Mouse (Mus musculus) kidney, postnatal 0 days (tissue): ENCODE data around the gene E130116L18Rik. TPM values are rescaled to one million over a fixed set of nuclear protein-coding genes. Genes with fewer than 3 reads are reported as not detected.
A peak's percentile ranks its signal among the peaks of the same experiment; 100 is the strongest.
"Not testable (repeated sequence)": the region's sequence is repeated elsewhere in the genome, so short reads cannot be mapped to it uniquely, and the experiment has no call there.

Experiments
- ATAC-seq: fragments of 200-750 bp; cut with Nextera tagmentation; replicated peaks from 2 replicates; pipeline ENCODE4 v1.8.0; 2017; ENCODE audit warnings: low read depth, moderate number of reproducible peaks, moderate TSS enrichment, moderate library complexity; ENCODE audit not compliant: low FRiP score
- DNase-seq: peaks from one replicate; pipeline ENCODE4 v3.0.0-alpha.2; 2016; ENCODE audit warnings: low spot score
- H3K27ac ChIP-seq: fragments of 300-500 bp; sonication (generic); 2 replicates; pipeline ENCODE4 v1.5.1; 2014; ENCODE audit warnings: mild to moderate bottlenecking
- H3K27me3 ChIP-seq: fragments of 300-500 bp; sonication (generic); 2 replicates; pipeline ENCODE4 v1.6.1; 2014; ENCODE audit warnings: low read length, mixed read lengths; ENCODE audit not compliant: insufficient read depth
- H3K36me3 ChIP-seq: fragments of 300-500 bp; sonication (generic); 2 replicates; pipeline ENCODE4 v1.6.1; 2014; ENCODE audit warnings: low read length, mixed read lengths; ENCODE audit not compliant: insufficient read depth
- H3K4me1 ChIP-seq: fragments of 300-500 bp; sonication (generic); replicated peaks from 2 replicates; pipeline ENCODE4 v1.6.1; 2014; ENCODE audit warnings: antibody characterized with exemption, low read length, mixed read lengths; ENCODE audit not compliant: insufficient read depth
- H3K4me2 ChIP-seq: fragments of 300-500 bp; sonication (generic); 2 replicates; pipeline ENCODE4 v1.6.1; 2014; ENCODE audit warnings: mild to moderate bottlenecking, low read length, moderate library complexity, mixed read lengths
- H3K4me3 ChIP-seq: fragments of 300-500 bp; sonication (generic); replicated peaks from 2 replicates; pipeline ENCODE4 v1.5.1; 2014; ENCODE audit warnings: low read depth, low read length
- H3K9ac ChIP-seq: fragments of 300-500 bp; sonication (generic); 2 replicates; pipeline ENCODE4 v1.6.1; 2014; ENCODE audit warnings: low read depth, low read length
- H3K9me3 ChIP-seq: fragments of 300-500 bp; sonication (generic); replicated peaks from 2 replicates; pipeline ENCODE4 v1.6.1; 2016; ENCODE audit warnings: low read length, inconsistent platforms, mixed read lengths
- CTCF ChIP-seq: IDR thresholded peaks from 2 replicates; pipeline ENCODE4 v1.5.1; 2016; ENCODE audit warnings: antibody characterized with exemption, low read depth, mild to moderate bottlenecking, moderate library complexity
- WGBS: fragments of 180-500 bp; shearing (Covaris S2); extraction: QIAGEN DNeasy Blood & Tissue Kit; methylation state at CpG from one replicate; pipeline ENCODE4 v1.1.7; 2014; 5-methylcytosine and 5-hydroxymethylcytosine counted together
- polyA plus RNA-seq: library from polyadenylated mRNA; unstranded; fragments of >200 nt; fragmentation: Nextera tagmentation; extraction: Ambion mirVana; gene quantifications from 2 replicates; pipeline ENCODE4 v1.2.1, GENCODE M21; 2015

E130116L18Rik gene
- polyA plus RNA-seq, 1 experiment from 2014 or later = 0.74 TPM

GRCm38 (mm10) chr5:25252825-25253544, 30.0 kb upstream of the E130116L18Rik start:
- peak overlapping the region; percentile 88 for H3K27ac ChIP-seq
- ATAC-seq (peak; percentile 75), DNase-seq (no peak)
- no peak for TF ChIP-seq CTCF
- H3K4me3 ChIP-seq = no peak overlapping the region
- H3K9ac ChIP-seq = no peak overlapping the region
- H3K27me3 ChIP-seq = no peaks in the 10 kb centered on the region
- no peak overlapping the region for H3K4me2 ChIP-seq
- H3K36me3 ChIP-seq = peaks cover 41% of the 10 kb centered on the region; the same call in 1 of the 2 replicates
- H3K4me1 ChIP-seq = peaks cover 7% of the 10 kb centered on the region; the same call in 1 of the 2 replicates
- WGBS = 67% methylated on average over 8 of the region's 8 CpGs
- no peaks in the 10 kb centered on the region for H3K9me3 ChIP-seq

- Histone ChIP-seq H3K4me1 (peaks cover 9% of the 10 kb centered on the region; the same call in 1 of the 2 replicates), H3K9me3 (no peaks in the 10 kb centered on the region), H3K36me3 (peaks cover 41% of the 10 kb centered on the region; the same call in 1 of the 2 replicates), H3K9ac (no peak overlapping the region), H3K4me2 (no peak overlapping the region), H3K27me3 (no peaks in the 10 kb centered on the region), H3K27ac (peak overlapping the region; percentile 88), H3K4me3 (no peak overlapping the region)
- ATAC-seq (peak; percentile 87), DNase-seq (peak; percentile 34)
- no peak for TF ChIP-seq CTCF
- WGBS = 45% methylated on average over 2 of the region's 2 CpGs
Measured at GRCm38 (mm10) chr5:25252423-25252822, 29.5 kb upstream of the E130116L18Rik start.

- 62% methylated on average over 3 of the region's 3 CpGs for WGBS
- H3K27ac ChIP-seq = peak overlapping the region; percentile 51
- ATAC-seq = no peak
Measured at GRCm38 (mm10) chr5:25247036-25247435, 24.1 kb upstream of the E130116L18Rik start.

GRCm38 (mm10) chr5:25246473-25246865, 23.5 kb upstream of the E130116L18Rik start:
- no peak overlapping the region for H3K4me3 ChIP-seq
- H3K4me2 ChIP-seq = no peak overlapping the region
- TF ChIP-seq CTCF = no peak
- 43% methylated on average over 1 of the region's 1 CpGs for WGBS
- H3K9me3 ChIP-seq = no peaks in the 10 kb centered on the region
- no peak overlapping the region for H3K9ac ChIP-seq
- H3K4me1 ChIP-seq = peaks cover 7% of the 10 kb centered on the region; the same call in 1 of the 2 replicates
- H3K27me3 ChIP-seq = no peaks in the 10 kb centered on the region
- H3K27ac ChIP-seq = peak overlapping the region; percentile 51
- H3K36me3 ChIP-seq = peaks cover 8% of the 10 kb centered on the region; the same call in 1 of the 2 replicates
- ATAC-seq = no peak; the same call in 1 of the 2 replicates
- DNase-seq = no peak

More at GRCm38 (mm10) chr5:25247036-25247435, 24.1 kb upstream of the E130116L18Rik start:
- TF ChIP-seq CTCF = no peak
- H3K4me3 ChIP-seq = no peak overlapping the region
- H3K4me2 ChIP-seq = peak overlapping the region; percentile 25
- H3K9me3 ChIP-seq = no peaks in the 10 kb centered on the region
- H3K4me1 ChIP-seq = peaks cover 7% of the 10 kb centered on the region; the same call in 1 of the 2 replicates
- no peaks in the 10 kb centered on the region for H3K27me3 ChIP-seq
- peaks cover 9% of the 10 kb centered on the region; the same call in 1 of the 2 replicates for H3K36me3 ChIP-seq
- no peak overlapping the region for H3K9ac ChIP-seq
- no peak for DNase-seq

- peak overlapping the region; percentile 51 for H3K27ac ChIP-seq
- peaks cover 7% of the 10 kb centered on the region; the same call in 1 of the 2 replicates for H3K4me1 ChIP-seq
- TF ChIP-seq CTCF = no peak
- no peak overlapping the region for H3K4me2 ChIP-seq
- DNase-seq = peak; percentile 37
- no peak overlapping the region for H3K9ac ChIP-seq
- H3K9me3 ChIP-seq = no peaks in the 10 kb centered on the region
- WGBS = 58% methylated on average over 10 of the region's 10 CpGs
- no peak for ATAC-seq
- H3K27me3 ChIP-seq = no peaks in the 10 kb centered on the region
- no peak overlapping the region for H3K4me3 ChIP-seq
- peaks cover 3% of the 10 kb centered on the region; the same call in 1 of the 2 replicates for H3K36me3 ChIP-seq
Measured at GRCm38 (mm10) chr5:25245806-25246472, 23.0 kb upstream of the E130116L18Rik start.

GRCm38 (mm10) chr5:25243101-25243500, 20.1 kb upstream of the E130116L18Rik start:
- Histone ChIP-seq H3K9me3 (no peaks in the 10 kb centered on the region), H3K27me3 (no peaks in the 10 kb centered on the region), H3K4me1 (0 out of 2 replicates have a peak, but pooled peaks cover 7% of the 10 kb centered on the region), H3K4me2 (no peak overlapping the region), H3K9ac (no peak overlapping the region), H3K4me3 (no peak overlapping the region), H3K36me3 (peaks cover 5% of the 10 kb centered on the region; the same call in 1 of the 2 replicates), H3K27ac (no peak overlapping the region)
- ATAC-seq = no peak
- no peak for TF ChIP-seq CTCF
- 83% methylated on average over 6 of the region's 6 CpGs for WGBS
- DNase-seq = no peak

- not testable (repeated sequence) for H3K27me3 ChIP-seq, H3K27ac ChIP-seq, H3K36me3 ChIP-seq, H3K9me3 ChIP-seq, H3K4me2 ChIP-seq, H3K9ac ChIP-seq, H3K4me1 ChIP-seq, ATAC-seq, DNase-seq, H3K4me3 ChIP-seq
- 88% methylated on average over 1 of the region's 1 CpGs for WGBS
Measured at GRCm38 (mm10) chr5:25224377-25224776, 1.4 kb upstream of the E130116L18Rik start.
